ENCODE assay signal across 11 mouse cellular contexts in genomic region chr19:3667979-3668378, GRCm38 (mm10). TPM values are rescaled to one million over a fixed set of nuclear protein-coding genes. Genes with fewer than 3 reads are reported as not detected.
DNase-seq lines count a peak whose midpoint lies in the region; ATAC-seq and TF ChIP-seq lines count a peak whose summit lies in the region.
"Had no signal": no experiment of that assay in that cellular context is flagged by ENCODE, and none has a peak within 500 bp of the region (broad histone marks: within the 10 kb centered on the region; RNA-seq: fewer than 3 reads in every experiment).

No protein-coding gene starts in this region.

- H3K79me2 ChIP-seq in MEL (ENCODE audit: control insufficient read depth, insufficient read depth, low read length, poor library complexity): no peaks in the 10 kb centered on the region

- TF ChIP-seq POLR2A in MEL (IDR thresholded peaks at IDR 0.05; ENCODE audit: control insufficient read depth in 1 of 2, insufficient read depth in 1 of 2, low read depth in 1 of 2, low read length in 2 of 2, poor library complexity in 1 of 2): no peak

- no peak overlapping the region for H3K4me3 ChIP-seq in liver, embryonic 11.5 days (ENCODE audit: low read depth, low read length)
- H3K4me3 ChIP-seq in MEL (ENCODE audit: control insufficient read depth in 1 of 2, insufficient read depth in 1 of 2, low read depth in 2 of 2, low read length in 2 of 2): no peak overlapping the region
- H3K4me3 ChIP-seq: midbrain, embryonic 10.5 days had no signal

- peak overlapping the region; percentile 8; the same call in 1 of the 2 replicates for H3K27ac ChIP-seq in liver, embryonic 11.5 days (ENCODE audit: low read depth, low read length)
- H3K27ac ChIP-seq in MEL (ENCODE audit: control insufficient read depth, low read depth, low read length): no peak overlapping the region

- no peak for TF ChIP-seq RAD21 in MEL (IDR thresholded peaks at IDR 0.05; ENCODE audit: low read depth, low read length)

- H3K4me1 ChIP-seq in liver, embryonic 11.5 days (replicated peaks; ENCODE audit: control insufficient read depth, insufficient read depth, low read length): peaks cover 52% of the 10 kb centered on the region
- H3K4me1 ChIP-seq in MEL (ENCODE audit: control insufficient read depth in 1 of 2, insufficient read depth in 2 of 2, low read length in 2 of 2): no peaks in the 10 kb centered on the region

- ATAC-seq in liver, embryonic 11.5 days (replicated peaks; ENCODE audit: low FRiP score): no peak
- peak; percentile 66 for ATAC-seq in megakaryocyte progenitor cell, adult 5-6 weeks (replicated peaks; ENCODE audit: poor library complexity)

- no peak overlapping the region for H3K9ac ChIP-seq in liver, embryonic 11.5 days (ENCODE audit: low read depth, low read length)
- H3K9ac ChIP-seq in MEL (ENCODE audit: control insufficient read depth, low read depth, low read length, poor library complexity, severe bottlenecking): no peak overlapping the region

- TF ChIP-seq EP300 in MEL (IDR thresholded peaks at IDR 0.05; ENCODE audit: low read depth in 1 of 2, low read length in 2 of 2): no peak

- H3K4me2 ChIP-seq in liver, embryonic 11.5 days: no peak overlapping the region

- no peaks in the 10 kb centered on the region for H3K27me3 ChIP-seq in liver, embryonic 11.5 days (replicated peaks; ENCODE audit: control insufficient read depth, insufficient read depth, low read length)
- H3K27me3 ChIP-seq in MEL (ENCODE audit: control insufficient read depth in 1 of 2, insufficient read depth in 2 of 2, low read length in 2 of 2): no peaks in the 10 kb centered on the region

- 73% methylated on average over 11 of the region's 11 CpGs for WGBS in liver, embryonic 11.5 days

- 0 out of 2 replicates have a peak, but pooled peaks cover under 1% of the 10 kb centered on the region for H3K9me3 ChIP-seq in liver, embryonic 11.5 days (ENCODE audit: control insufficient read depth, low read length)
- H3K9me3 ChIP-seq in MEL (replicated peaks; ENCODE audit: insufficient read depth, low read length): no peaks in the 10 kb centered on the region

- peak; percentile 90 for DNase-seq in heart, adult 11 months
- DNase-seq in heart, postnatal 10 days: no peak
- no peak for DNase-seq in liver, embryonic 11.5 days (ENCODE audit: low spot score)
- DNase-seq in liver: no peak
- DNase-seq in MEL (ENCODE audit: low read depth, low spot score): peak; percentile 19
- no peak for DNase-seq in adrenal gland, adult 18-20 months (ENCODE audit: low spot score in 2 of 2)
- no peak for DNase-seq in cerebellum, adult 18-20 months
- DNase-seq: adrenal gland, adult 2 months; cerebellum, adult 9-10 months had no signal

- H3K36me3 ChIP-seq in liver, embryonic 11.5 days (ENCODE audit: control insufficient read depth, insufficient read depth, low read length): peaks cover under 1% of the 10 kb centered on the region; the same call in 1 of the 2 replicates
- no peaks in the 10 kb centered on the region for H3K36me3 ChIP-seq in MEL (ENCODE audit: control insufficient read depth in 1 of 2, insufficient read depth in 2 of 2, low read length in 2 of 2)

- peak in 2 of 3 experiments; percentile 15 to 28; a peak in 2 of 6 replicates for TF ChIP-seq CTCF in MEL (IDR thresholded peaks at IDR 0.05 in 2 of 3, conservative IDR thresholded peaks at IDR 0.05 in 1 of 3; ENCODE audit: control insufficient read depth in 1 of 3, insufficient read depth in 1 of 3, low read depth in 2 of 3, low read length in 3 of 3, poor library complexity in 1 of 3, severe bottlenecking in 1 of 3)

- intact Hi-C loops in heart, postnatal 10 days (cut with DNase I): no loop called here

TF ChIP-seq in MEL, 35 proteins besides CTCF, POLR2A, EP300 and RAD21:
- no peak for TF ChIP-seq HCFC1 (IDR thresholded peaks at IDR 0.05; ENCODE audit: low read depth, low read length)

RNA-seq across cellular contexts. Expression of gene Lrp5, which starts 18.4 kb away (rescaled TPM):
- total RNA-seq in heart, postnatal 10 days (2021): 10 to 100 TPM; 50.6 to 51.0 TPM
- 5.4 and 6.3 TPM in 2 replicates for polyA plus RNA-seq in liver, embryonic 11.5 days (2014; fragmentation: Nextera tagmentation; extraction: Ambion mirVana)
- 12.3 and 16.1 TPM in 2 replicates for total RNA-seq in MEL (2012; rRNA removed)
- polyA plus RNA-seq in MEL (2012; ENCODE audit: insufficient read depth in 1 of 2, insufficient read length in 2 of 2, low read depth in 1 of 2, low replicate concordance in 2 of 2, missing spikeins in 1 of 2): 10 to 100 TPM in 1 of 2 experiments, not detected in 1; 31.9 TPM
- 20.3 and 22.4 TPM in 2 replicates for total RNA-seq in megakaryocyte progenitor cell, adult 5-6 weeks (2015)
- total RNA-seq in megakaryocyte progenitor cell, adult 5-6 weeks (2017): 17.3 and 20.4 TPM in 2 replicates
- total RNA-seq in adrenal gland, adult 18-20 months (2021): 100 to 1,000 TPM; 102 to 103 TPM

RNA-seq across cellular contexts. Expression of gene 1810055G02Rik, which starts 40.1 kb away (rescaled TPM):
- total RNA-seq in heart, postnatal 10 days (2021): 10 to 100 TPM; 12.0 to 14.2 TPM
- 27.9 and 31.3 TPM in 2 replicates for polyA plus RNA-seq in liver, embryonic 11.5 days (2014; fragmentation: Nextera tagmentation; extraction: Ambion mirVana)
- total RNA-seq in MEL (2012; rRNA removed): 16.7 and 22.4 TPM in 2 replicates
- 10 to 100 TPM in 1 of 2 experiments, not detected in 1; 32.3 TPM for polyA plus RNA-seq in MEL (2012; ENCODE audit: insufficient read depth in 1 of 2, insufficient read length in 2 of 2, low read depth in 1 of 2, low replicate concordance in 2 of 2, missing spikeins in 1 of 2)
- 12.5 and 12.8 TPM in 2 replicates for total RNA-seq in megakaryocyte progenitor cell, adult 5-6 weeks (2015)
- total RNA-seq in megakaryocyte progenitor cell, adult 5-6 weeks (2017): 6.0 and 7.1 TPM in 2 replicates
- total RNA-seq in adrenal gland, adult 18-20 months (2021): 10 to 100 TPM; 32.5 to 43.3 TPM

Comparison
In these comparisons a context has a peak if more than half of its experiments do, and no peak if none do; other contexts are left out.
1. DNase-seq: peak in heart, adult 11 months (single experiment) and MEL (single experiment); none in heart, postnatal 10 days (0 of 2), liver, embryonic 11.5 days (single experiment), liver (single experiment), adrenal gland, adult 18-20 months (0 of 2) and cerebellum, adult 18-20 months (0 of 2).